Mouse (Mus musculus) urinary bladder, postnatal 36 days (tissue): Measurements from ENCODE around the gene Nfib.

Experiments used
- DNase-seq, 2 experiments: peaks; one replicate each; pipeline ENCODE4 v3.0.0; 2022; ENCODE audit warnings: low spot score in 2 of 2, mixed read lengths in 1 of 2

Gene Nfib

GRCm38 (mm10) chr4:82360081-82360511 lies 345.5 kb downstream of the Nfib start:
- DNase-seq, result no peak

- no peak for DNase-seq
Observed at GRCm38 (mm10) chr4:82359110-82359509, 346.4 kb downstream of the Nfib start.

- DNase-seq, result no peak
Observed at GRCm38 (mm10) chr4:82349006-82349405, 356.5 kb downstream of the Nfib start.

GRCm38 (mm10) chr4:82344787-82345186 lies 360.8 kb downstream of the Nfib start:
- peak; percentile 20 to 37 for DNase-seq

GRCm38 (mm10) chr4:82344224-82344623 lies 361.3 kb downstream of the Nfib start:
- DNase-seq, result no peak

- DNase-seq, result no peak
Observed at GRCm38 (mm10) chr4:82338930-82339329, 366.6 kb downstream of the Nfib start.

- DNase-seq, result no peak
Observed at GRCm38 (mm10) chr4:82338481-82338880, 367.1 kb downstream of the Nfib start.

- no peak for DNase-seq
Observed at GRCm38 (mm10) chr4:82336951-82337381, 368.6 kb downstream of the Nfib start.

GRCm38 (mm10) chr4:82335266-82335865 lies 370.2 kb downstream of the Nfib start:
- DNase-seq, result no peak

GRCm38 (mm10) chr4:82333413-82333812 lies 372.1 kb downstream of the Nfib start:
- no peak for DNase-seq

- DNase-seq, result no peak
Observed at GRCm38 (mm10) chr4:82330095-82330494, 375.5 kb downstream of the Nfib start.

- no peak for DNase-seq
Observed at GRCm38 (mm10) chr4:82326140-82326529, 379.4 kb downstream of the Nfib start.

- DNase-seq, result no peak
Observed at GRCm38 (mm10) chr4:82325409-82326139, 380.0 kb downstream of the Nfib start.

GRCm38 (mm10) chr4:82324977-82325376 lies 380.6 kb downstream of the Nfib start:
- DNase-seq, result no peak

GRCm38 (mm10) chr4:82321008-82321407 lies 384.5 kb downstream of the Nfib start:
- DNase-seq, result no peak

GRCm38 (mm10) chr4:82319388-82319787 lies 386.2 kb downstream of the Nfib start:
- no peak for DNase-seq

GRCm38 (mm10) chr4:82316168-82316567 lies 389.4 kb downstream of the Nfib start:
- DNase-seq, result peak in 1 of 2 experiments; percentile 11

GRCm38 (mm10) chr4:82315710-82316109 lies 389.8 kb downstream of the Nfib start:
- DNase-seq, result no peak

GRCm38 (mm10) chr4:82310924-82311734 lies 394.4 kb downstream of the Nfib start:
- DNase-seq, result no peak

- DNase-seq, result no peak
Observed at GRCm38 (mm10) chr4:82306045-82306444, 399.5 kb downstream of the Nfib start.

GRCm38 (mm10) chr4:82304148-82304871 lies 401.2 kb downstream of the Nfib start:
- peak in 1 of 2 experiments; percentile 22 for DNase-seq
